Mouse (Mus musculus) left cerebral cortex, adult 8-10 months (tissue): ENCODE data around the gene Arid5a. TPM values are rescaled to one million over a fixed set of nuclear protein-coding genes. Genes with fewer than 3 reads are reported as not detected.

ENCODE experiments used
- DNase-seq, 2 experiments: peaks; one replicate each; pipeline ENCODE4 v3.0.0; 2022; ENCODE audit warnings: low spot score in 2 of 2
- microRNA-seq, 2 experiments: library from miRNA; unstranded; fragments of <30 nt; microRNA quantifications; one replicate each; pipeline ENCODE4 v1.2.0; 2022
- total RNA-seq, 4 experiments: library from RNA; stranded (reverse); gene quantifications; 2 replicates each; pipeline ENCODE4 v1.2.4; 2022

Gene Arid5a
- total RNA-seq, 4 experiments from 2014 or later: 10.9 to 18.8 (median 13.0) TPM

DNA sequence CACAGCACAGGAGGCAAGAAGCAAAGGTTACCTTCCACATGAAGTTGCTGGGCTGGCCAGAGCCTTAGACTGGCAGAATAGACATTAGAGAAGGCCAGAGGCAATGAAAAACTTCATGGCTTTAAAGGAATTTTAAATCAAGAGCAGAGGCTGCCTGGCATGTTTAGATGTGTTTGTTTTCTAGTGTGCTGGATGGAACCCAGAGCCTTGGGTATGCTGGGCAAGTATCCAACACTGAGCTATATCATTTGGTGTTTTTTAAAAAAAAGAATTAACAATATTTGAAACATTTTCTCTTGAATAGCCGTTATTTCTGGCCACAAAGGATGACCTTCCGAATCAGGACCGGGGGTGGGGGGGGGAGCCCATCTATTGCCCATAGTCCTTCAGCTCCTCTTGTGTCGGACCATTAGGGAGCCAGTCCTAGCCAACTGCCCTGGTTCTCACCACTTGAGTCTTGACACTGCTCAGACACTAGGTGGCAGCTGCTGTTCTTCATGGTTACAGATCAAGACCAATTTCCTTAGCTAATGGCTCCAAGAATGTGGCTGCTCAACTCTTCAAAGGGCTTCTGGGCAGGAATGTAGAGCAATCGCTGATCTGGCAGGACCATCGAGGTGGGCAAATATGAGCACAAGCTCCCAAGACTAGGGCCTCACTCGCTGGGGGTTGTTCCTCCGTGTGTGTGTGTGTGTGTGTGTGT is 16.4 kb downstream of the Arid5a start:
- no peak for DNase-seq

DNA sequence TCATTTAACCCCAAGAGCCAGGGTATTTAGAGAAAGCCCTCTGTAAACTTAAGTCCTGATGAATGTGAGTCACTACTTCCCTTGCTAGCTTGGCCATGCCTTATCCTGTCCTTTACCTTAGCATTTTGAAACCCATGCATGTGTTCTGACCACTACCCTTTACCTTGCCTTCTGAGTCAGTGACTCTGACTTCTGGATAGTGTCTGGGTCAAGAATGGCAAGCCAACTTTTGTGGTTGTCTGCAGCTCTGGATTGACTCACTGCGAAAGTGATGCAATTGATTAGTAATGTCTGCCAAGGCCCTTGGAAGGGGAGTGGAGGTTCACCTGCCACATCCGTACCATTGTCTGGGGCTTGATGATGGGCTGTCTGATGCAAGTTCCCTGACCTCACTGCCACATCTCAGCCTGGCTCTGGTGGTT is 18.4 kb downstream of the Arid5a start:
- no peak for DNase-seq

DNA sequence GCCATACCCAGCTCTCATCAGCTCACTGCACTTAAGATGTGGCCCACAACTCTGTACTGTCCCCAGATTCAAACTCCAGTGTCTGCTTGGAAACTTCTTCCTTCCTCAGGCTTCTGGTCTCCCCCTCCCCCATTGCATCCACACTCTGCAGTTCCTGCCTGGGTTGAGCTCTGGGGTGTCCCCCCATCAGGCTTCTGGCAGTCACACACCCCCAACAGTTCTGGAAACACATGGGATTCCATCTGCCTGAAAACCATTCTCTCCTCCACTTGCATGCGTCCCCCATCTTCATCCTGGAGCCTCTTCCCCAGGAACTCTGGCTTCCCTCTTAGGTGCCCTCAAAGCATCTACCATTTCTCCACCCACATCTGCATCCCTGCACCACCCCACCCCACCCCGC is 19.3 kb downstream of the Arid5a start:
- no peak for DNase-seq

DNA sequence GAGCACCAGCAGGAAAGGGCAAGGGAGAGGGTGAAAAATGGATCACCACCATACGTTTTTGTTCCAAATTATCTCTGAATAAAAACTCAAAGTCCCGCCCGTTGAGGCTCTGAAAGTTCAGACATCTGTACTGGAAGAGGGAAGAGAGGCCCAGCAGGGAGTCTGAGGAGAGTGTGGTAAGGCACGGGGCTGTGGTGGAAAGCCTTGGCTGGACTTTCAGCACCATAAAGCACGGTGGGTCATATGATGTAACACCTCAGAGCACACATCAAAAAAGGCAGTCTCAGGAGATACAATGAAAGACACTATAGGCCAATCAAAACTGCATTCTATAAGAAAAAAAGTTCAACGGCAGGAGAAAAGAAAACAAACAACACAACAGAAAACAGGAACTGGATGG is 24.2 kb downstream of the Arid5a start:
- no peak for DNase-seq

DNA sequence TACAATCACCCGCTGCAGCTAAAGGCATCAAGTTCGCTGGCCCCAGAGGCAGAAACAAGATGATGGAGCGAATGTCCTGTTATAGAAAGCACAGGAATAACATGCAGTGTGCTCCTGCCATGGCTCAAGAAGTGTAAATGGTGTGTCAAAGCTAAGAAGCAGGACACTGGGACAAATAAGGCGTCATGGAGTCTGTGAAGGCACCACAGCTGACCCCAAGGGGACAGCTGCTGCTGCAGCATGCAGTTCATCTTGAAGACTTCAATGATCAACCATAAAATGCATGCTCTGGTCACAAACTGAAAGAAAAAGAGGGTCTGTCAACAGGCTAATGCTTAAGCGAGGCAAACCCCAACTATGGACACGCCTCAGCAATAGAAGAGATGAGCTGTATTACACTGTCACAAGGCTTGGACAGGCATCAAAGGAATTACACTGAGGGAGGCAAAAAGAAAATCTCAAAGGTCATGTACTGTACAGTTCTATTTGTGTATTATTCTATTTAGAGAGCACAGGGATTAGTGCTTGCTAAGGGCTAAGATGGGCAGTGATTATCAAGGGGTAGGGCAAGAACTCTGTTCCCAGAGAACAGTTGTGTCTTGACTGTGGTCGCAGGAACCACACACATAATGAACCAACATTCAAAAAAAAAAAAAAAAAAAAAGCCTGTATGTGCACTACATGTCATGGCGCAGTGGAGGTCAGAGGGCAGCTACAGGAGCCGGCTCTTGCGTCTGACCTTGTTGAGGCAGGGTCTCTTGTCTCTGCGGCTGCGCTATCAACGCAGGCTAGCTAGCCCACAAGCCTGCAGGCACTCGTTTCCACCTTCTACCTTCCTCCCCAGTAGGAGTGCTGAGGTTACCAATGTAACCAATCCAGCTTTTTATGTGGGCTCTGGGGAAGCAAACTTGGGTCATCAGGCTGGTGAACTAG is 25.7 kb downstream of the Arid5a start:
- DNase-seq: no peak

GRCm38 (mm10) chr1:36342547-36342946 is 35.0 kb downstream of the Arid5a start:
- DNase-seq: no peak

DNA sequence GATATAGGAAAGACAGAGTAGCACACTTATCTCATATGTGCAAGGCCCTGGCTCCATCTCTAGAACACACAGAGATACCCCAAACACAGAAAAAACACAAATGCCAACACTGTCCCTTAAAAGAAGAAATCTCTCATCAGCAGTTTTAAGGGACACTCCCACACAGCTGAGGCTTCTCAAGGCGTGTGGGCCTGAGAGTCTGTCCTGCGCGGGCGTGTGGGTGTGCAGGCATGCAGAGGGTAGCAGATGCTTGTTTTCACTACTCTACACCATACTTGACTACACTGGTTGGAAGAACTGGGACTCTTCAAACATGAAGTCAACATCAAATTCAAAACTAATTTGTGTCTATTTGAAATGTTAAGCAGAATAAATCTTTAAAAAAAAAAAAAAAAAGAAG is 44.8 kb downstream of the Arid5a start:
- peak in 1 of 2 experiments; percentile 65 for DNase-seq

DNA sequence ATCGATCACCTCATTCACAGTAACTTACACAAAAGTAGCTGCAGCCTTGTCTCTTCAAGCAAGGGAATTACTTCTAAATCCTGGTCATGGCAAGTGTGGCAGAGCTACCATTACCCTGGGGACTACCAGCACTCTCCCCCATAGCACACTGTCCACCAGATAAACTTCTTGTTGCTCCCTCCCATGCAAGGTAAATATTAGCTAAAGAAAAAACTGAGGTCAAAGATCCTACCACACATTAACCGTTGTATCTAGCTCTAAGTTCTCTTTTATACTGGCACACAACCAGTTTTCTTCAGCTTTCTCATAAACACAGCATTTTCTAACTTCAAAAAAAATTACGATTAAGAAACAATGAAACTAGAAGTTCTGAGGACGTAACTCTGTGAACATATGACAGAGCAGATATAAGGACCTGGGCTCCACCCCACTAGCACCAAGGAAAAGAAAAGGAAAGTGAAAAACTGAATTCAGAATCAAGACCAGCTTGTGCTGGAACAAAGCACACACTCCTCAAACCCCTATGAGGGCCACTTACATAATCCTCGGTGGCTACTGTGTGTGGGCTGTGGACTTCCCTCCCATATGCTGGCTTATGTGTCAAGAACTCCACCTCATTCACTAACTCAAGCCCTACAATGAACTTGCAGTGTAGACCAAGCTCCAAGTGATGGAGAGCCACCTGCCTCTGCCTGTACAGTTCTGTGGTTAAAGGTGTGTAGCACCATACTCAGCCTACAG is 49.6 kb downstream of the Arid5a start:
- no peak for DNase-seq

- no peak for DNase-seq
Measured at GRCm38 (mm10) chr1:36367698-36368097, 60.2 kb downstream of the Arid5a start.

- peak; percentile 23 to 28 for DNase-seq
Measured at GRCm38 (mm10) chr1:36368112-36368968, 60.8 kb downstream of the Arid5a start.

DNA sequence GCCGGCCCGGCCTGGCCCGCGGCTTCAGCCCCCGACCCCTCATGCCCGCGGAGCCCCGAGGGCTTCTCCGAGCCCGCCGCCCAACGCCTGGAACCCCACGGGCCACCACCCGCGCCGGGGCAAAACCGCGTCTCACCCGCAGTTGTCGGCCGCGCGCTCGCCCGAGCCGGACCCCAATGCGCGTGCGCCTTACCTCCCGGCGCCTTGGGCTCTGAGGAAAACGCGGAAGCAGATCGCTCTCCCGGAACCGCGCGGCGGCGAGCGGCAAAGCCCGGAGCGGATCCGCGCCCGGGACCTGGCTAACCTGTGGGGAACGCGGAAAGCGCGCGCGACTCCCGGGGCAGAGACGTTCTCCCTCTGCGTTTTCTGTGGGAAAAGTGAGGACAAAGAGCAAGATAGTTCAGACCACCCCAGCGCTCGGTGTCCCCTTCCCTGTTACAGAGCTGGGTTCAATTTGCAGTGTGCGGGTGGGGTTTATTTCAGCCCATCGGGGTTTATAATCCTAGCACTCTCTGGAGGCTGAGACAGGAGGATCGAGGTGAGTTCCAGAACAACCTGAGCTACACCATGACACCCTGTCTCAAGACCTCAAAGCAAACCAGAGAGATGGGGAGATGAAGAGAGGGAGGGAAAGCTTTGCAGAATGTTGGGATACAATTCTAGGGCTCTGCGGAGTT is 61.6 kb downstream of the Arid5a start, which contains the start of gene Kansl3:
Gene Kansl3, minus strand, starts transcription at position 213 of the 677 bp plus-strand sequence.
- DNase-seq: peak; percentile 47 to 82

- no peak for DNase-seq
Measured at GRCm38 (mm10) chr1:36370918-36371317, 63.4 kb downstream of the Arid5a start.

DNA sequence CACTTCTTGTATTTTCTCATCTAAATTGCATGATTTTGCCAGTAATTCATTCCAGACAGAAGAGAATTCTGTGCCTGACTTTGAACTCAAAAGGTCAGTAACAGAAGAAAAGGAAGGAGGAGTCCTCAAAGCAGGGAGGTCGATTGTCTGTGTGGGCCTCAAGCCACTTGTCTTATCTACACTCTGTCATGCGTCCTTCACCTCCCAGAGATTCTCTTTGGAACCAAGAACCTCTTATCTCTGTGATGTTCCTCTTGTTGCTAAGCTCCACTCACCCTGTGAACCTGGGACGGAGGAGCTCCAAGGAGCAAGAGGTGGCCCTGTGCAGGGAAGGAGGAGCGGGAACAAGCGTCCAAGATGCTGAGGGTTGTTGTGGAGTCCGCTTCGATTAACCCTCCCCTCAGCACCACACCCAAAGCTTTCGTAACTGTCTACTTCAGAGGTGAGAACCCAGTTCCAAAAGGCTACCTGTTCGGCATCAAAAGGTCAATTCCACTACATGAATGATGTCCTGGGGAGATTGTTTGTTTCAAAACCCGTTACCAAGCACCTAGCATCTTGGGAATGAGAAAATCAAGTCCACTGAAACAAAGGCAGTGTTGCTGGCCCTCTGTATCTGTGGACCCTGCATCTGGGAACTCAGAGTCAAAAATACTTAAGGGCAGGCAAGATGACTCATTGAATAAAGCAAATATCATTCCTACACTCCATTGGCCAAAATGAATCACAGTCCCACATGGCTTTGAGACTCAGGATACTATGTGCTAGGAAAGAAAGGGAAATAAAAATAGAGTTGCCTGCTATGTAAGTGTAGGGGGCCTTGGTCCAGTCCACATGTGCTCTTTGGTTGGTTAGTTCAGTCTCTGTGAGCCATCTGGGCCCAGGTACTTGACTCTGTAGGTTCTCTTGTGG is 64.7 kb downstream of the Arid5a start, which contains the start of gene Fer1l5:
Gene Fer1l5, plus strand, starts transcription at position 358 of the 912 bp plus-strand sequence.
- no peak for DNase-seq

Small RNA genes within 50 kb of the gene (microRNA-seq; reads per million reads assigned to microRNA genes)
- 0 to 2.9 reads per million in 2 experiments for gene Mir6898

Other genes with a start within 250 kb of the Arid5a start
- 10 to 100 TPM; 45.5 to 49.0 (median 48.0) TPM for gene Hs6st1, start 239.3 kb upstream of the Arid5a start, total RNA-seq
- gene Uggt1, start 63.0 kb upstream of the Arid5a start, total RNA-seq: 10 to 100 TPM; 38.5 to 43.5 (median 40.2) TPM
- 1 to 10 TPM in 2 of 4 experiments, under 1 TPM in 2; 0.78 to 1.5 (median 0.92) TPM for gene Neurl3, start 33.1 kb upstream of the Arid5a start, total RNA-seq
- 10 to 100 TPM; 63.9 to 88.2 (median 74.6) TPM for gene Kansl3, start 61.4 kb downstream of the Arid5a start, total RNA-seq
- gene Fer1l5, start 64.6 kb downstream of the Arid5a start, total RNA-seq: not detected
- gene Lman2l, start 137.5 kb downstream of the Arid5a start, total RNA-seq: 10 to 100 TPM; 36.4 to 46.7 (median 39.1) TPM
- gene Cnnm4, start 163.9 kb downstream of the Arid5a start, total RNA-seq: 10 to 100 TPM; 11.7 to 13.7 (median 12.2) TPM
- 10 to 100 TPM; 31.8 to 38.3 (median 33.4) TPM for gene Cnnm3, start 204.1 kb downstream of the Arid5a start, total RNA-seq
- 1 to 10 TPM; 3.9 to 6.0 (median 5.0) TPM for gene Ankrd23, start 229.2 kb downstream of the Arid5a start, total RNA-seq
- gene Gm42417, start 231.7 kb downstream of the Arid5a start, total RNA-seq: not detected
- gene Ankrd39, start 239.7 kb downstream of the Arid5a start, total RNA-seq: 10 to 100 TPM; 13.1 to 17.0 (median 14.9) TPM